Mouse (Mus musculus): ENCODE results near the gene Smpx. TPM values are rescaled to one million over a fixed set of nuclear protein-coding genes. Genes with fewer than 3 reads are reported as not detected.

Smpx gene
- total RNA-seq, 2 experiments from 2014 or later = not detected

- no peak for DNase-seq (ENCODE audit: extremely low spot score in 1 of 2, low spot score in 2 of 2)
- intact Hi-C loops (cut with DNase I) = no loop called here
Measured at GRCm38 (mm10) chrX:157801669-157802068, 103.0 kb downstream of the Smpx start.

Other genes with a start within 250 kb of the Smpx start
- 10 to 100 TPM; 88.7 to 91.8 TPM for gene Sms, start 206.6 kb upstream of the Smpx start, total RNA-seq (2021)
- gene Yy2, start 129.9 kb upstream of the Smpx start, total RNA-seq (2021) = under 1 TPM in 1 of 2 experiments, not detected in 1; 0.24 TPM
- gene Mbtps2, start 100.2 kb upstream of the Smpx start, total RNA-seq (2021) = 10 to 100 TPM; 34.5 to 40.8 TPM
- gene Klhl34, start 119.5 kb downstream of the Smpx start, total RNA-seq (2021) = under 1 TPM in 1 of 2 experiments, not detected in 1; 0.18 TPM